Mouse (Mus musculus): ENCODE measurements around the gene Pkdrej.

Pkdrej gene

GRCm38 (mm10) chr15:85768991-85769390 lies 52.5 kb downstream of the Pkdrej start:
- no peak for DNase-seq (ENCODE audit: low spot score in 2 of 2)

GRCm38 (mm10) chr15:85766677-85767076 lies 54.9 kb downstream of the Pkdrej start:
- DNase-seq (ENCODE audit: low spot score in 2 of 2): no peak

GRCm38 (mm10) chr15:85765022-85765421 lies 56.5 kb downstream of the Pkdrej start:
- DNase-seq (ENCODE audit: low spot score in 2 of 2): no peak

Data from frontal cortex, postnatal 10 days (tissue).